Comparison of ENCODE assay signal across 19 mouse cellular contexts in the genomic region with DNA sequence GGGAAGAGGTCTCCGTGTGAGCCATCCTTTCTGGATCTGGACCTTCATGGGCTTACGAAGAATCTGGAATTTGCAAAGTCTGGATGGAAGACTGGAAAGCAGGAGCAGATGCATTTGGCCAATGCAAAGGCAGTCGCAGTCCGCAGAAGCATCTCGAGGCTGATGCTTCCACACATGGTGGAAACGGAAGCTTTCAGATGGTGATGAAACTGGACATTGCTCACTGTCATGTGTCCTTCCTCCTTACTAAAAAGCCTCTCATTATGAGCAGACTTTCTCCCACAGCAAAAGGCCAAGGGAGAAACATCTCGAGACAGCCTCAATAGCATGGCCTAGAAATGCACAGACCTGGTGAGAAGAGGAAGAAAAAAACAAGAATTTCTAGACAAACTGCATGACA.
"Had no signal": no experiment of that assay in that cellular context is flagged by ENCODE, and none has a peak within 500 bp of the region (broad histone marks: within the 10 kb centered on the region; RNA-seq: fewer than 3 reads in every experiment).

No protein-coding gene starts in this region.

- ATAC-seq: hindbrain, embryonic 16.5 days; intestine, embryonic 16.5 days had no signal

- H3K4me3 ChIP-seq: limb, embryonic 12.5 days; limb, embryonic 15.5 days; liver, embryonic 13.5 days; neural tube, embryonic 12.5 days; neural tube, embryonic 15.5 days; stomach, embryonic 15.5 days had no signal

- H3K9me3 ChIP-seq: limb, embryonic 12.5 days; limb, embryonic 15.5 days; liver, embryonic 13.5 days; neural tube, embryonic 12.5 days; neural tube, embryonic 15.5 days; stomach, embryonic 15.5 days had no signal

- H3K27ac ChIP-seq: kidney, postnatal 0 days; limb, embryonic 12.5 days; limb, embryonic 15.5 days; liver, embryonic 13.5 days; macrophage; neural tube, embryonic 12.5 days; neural tube, embryonic 15.5 days; stomach, embryonic 15.5 days had no signal

- DNase-seq: kidney, adult 2 months; kidney, postnatal 36 days; liver, embryonic 13.5 days; lung, adult 2 months; midbrain, embryonic 14.5 days; retina, postnatal 1 day; right cerebral cortex, postnatal 25 days; spleen, adult 18-20 months; thymus, postnatal 25 days had no signal

- H3K4me1 ChIP-seq: limb, embryonic 12.5 days; limb, embryonic 15.5 days; liver, embryonic 13.5 days; neural tube, embryonic 12.5 days; neural tube, embryonic 15.5 days; stomach, embryonic 15.5 days had no signal

- H3K36me3 ChIP-seq: limb, embryonic 12.5 days; limb, embryonic 15.5 days; liver, embryonic 13.5 days; neural tube, embryonic 12.5 days; neural tube, embryonic 15.5 days; stomach, embryonic 15.5 days had no signal

- H3K4me2 ChIP-seq: limb, embryonic 12.5 days; limb, embryonic 15.5 days; liver, embryonic 13.5 days; midbrain, embryonic 11.5 days; neural tube, embryonic 12.5 days; neural tube, embryonic 15.5 days; stomach, embryonic 15.5 days had no signal

- H3K9ac ChIP-seq: limb, embryonic 12.5 days; limb, embryonic 15.5 days; liver, embryonic 13.5 days; neural tube, embryonic 12.5 days; neural tube, embryonic 15.5 days; stomach, embryonic 15.5 days had no signal

- H3K27me3 ChIP-seq: limb, embryonic 12.5 days; limb, embryonic 15.5 days; liver, embryonic 13.5 days; neural tube, embryonic 12.5 days; neural tube, embryonic 15.5 days; stomach, embryonic 15.5 days had no signal
